Mouse (Mus musculus) forebrain, embryonic 16.5 days (tissue): ENCODE results near the gene Aoc2. TPM values are rescaled to one million over a fixed set of nuclear protein-coding genes. Genes with fewer than 3 reads are reported as not detected.

ENCODE experiments used
- ATAC-seq: fragments of 200-750 bp; cut with Nextera tagmentation; 2 replicates; pipeline ENCODE4 v1.8.0; 2017; ENCODE audit warnings: mild to moderate bottlenecking, moderate library complexity
- H3K27ac ChIP-seq: fragments of 300-500 bp; sonication (generic); 2 replicates; pipeline ENCODE4 v1.5.1; 2014; ENCODE audit warnings: low read length, control low read depth
- H3K27me3 ChIP-seq: fragments of 300-500 bp; sonication (generic); replicated peaks from 2 replicates; pipeline ENCODE4 v1.6.1; 2014; ENCODE audit warnings: low read length; ENCODE audit not compliant: control insufficient read depth, insufficient read depth
- H3K36me3 ChIP-seq: fragments of 300-500 bp; sonication (generic); 2 replicates; pipeline ENCODE4 v1.6.1; 2014; ENCODE audit not compliant: control insufficient read depth, insufficient read depth
- H3K4me1 ChIP-seq: fragments of 300-500 bp; sonication (generic); replicated peaks from 2 replicates; pipeline ENCODE4 v1.6.1; 2014; ENCODE audit warnings: low read length; ENCODE audit not compliant: control insufficient read depth, insufficient read depth
- H3K4me2 ChIP-seq: fragments of 300-500 bp; sonication (generic); 2 replicates; pipeline ENCODE4 v1.6.1; 2014; ENCODE audit warnings: mild to moderate bottlenecking, low read length, control low read depth
- H3K4me3 ChIP-seq: fragments of 300-500 bp; sonication (generic); replicated peaks from 2 replicates; pipeline ENCODE4 v1.5.1; 2014; ENCODE audit warnings: mild to moderate bottlenecking, low read length, control low read depth
- H3K9ac ChIP-seq: fragments of 300-500 bp; sonication (generic); replicated peaks from 2 replicates; pipeline ENCODE4 v1.6.1; 2014; ENCODE audit warnings: low read depth, low read length, control low read depth
- H3K9me3 ChIP-seq: fragments of 300-500 bp; sonication (generic); 2 replicates; pipeline ENCODE4 v1.6.1; 2016; ENCODE audit warnings: low read length; ENCODE audit not compliant: control insufficient read depth
- WGBS: fragments of 180-500 bp; shearing (Covaris S2); extraction: QIAGEN DNeasy Blood & Tissue Kit; methylation state at CpG from one replicate; pipeline ENCODE4 v1.1.7; 2014; 5-methylcytosine and 5-hydroxymethylcytosine counted together
- polyA plus RNA-seq: library from polyadenylated mRNA; unstranded; fragments of >200 nt; fragmentation: Nextera tagmentation; extraction: Ambion mirVana; gene quantifications from 2 replicates; pipeline ENCODE4 v1.2.1, GENCODE M21; 2015

Gene Aoc2
- polyA plus RNA-seq, result 1.9 and 3.2 TPM in 2 replicates

GRCm38 (mm10) chr11:101324763-101325162, at the start of gene Aoc2:
Gene Aoc2, plus strand, starts transcription at chr11:101325063.
- WGBS, result 94% methylated on average over 5 of the region's 5 CpGs
- H3K4me1 ChIP-seq, result peaks cover 3% of the 10 kb centered on the region; the same call in 1 of the 2 replicates
- no peak for ATAC-seq

GRCm38 (mm10) chr11:101275309-101275708, 49.6 kb upstream of the Aoc2 start:
- ATAC-seq, result no peak
- peaks cover 24% of the 10 kb centered on the region for H3K4me1 ChIP-seq
- H3K4me3 ChIP-seq, result no peak overlapping the region
- H3K9me3 ChIP-seq, result no peaks in the 10 kb centered on the region
- H3K27me3 ChIP-seq, result no peaks in the 10 kb centered on the region; the same call in 1 of the 2 replicates
- 59% methylated on average over 4 of the region's 4 CpGs for whole genome bisulfite sequencing
- H3K27ac ChIP-seq, result no peak overlapping the region
- H3K36me3 ChIP-seq, result no peaks in the 10 kb centered on the region
- H3K4me2 ChIP-seq, result no peak overlapping the region
- no peak overlapping the region for H3K9ac ChIP-seq

More at GRCm38 (mm10) chr11:101324763-101325162, at the start of gene Aoc2:
- Histone ChIP-seq H3K9me3 (no peaks in the 10 kb centered on the region), H3K27ac (no peak within 1 kb of the TSS), H3K27me3 (no peaks in the 10 kb centered on the region), H3K36me3 (peaks cover 38% of the 10 kb centered on the region), H3K9ac (no peak within 1 kb of the TSS), H3K4me3 (no peak within 1 kb of the TSS), H3K4me2 (no peak within 1 kb of the TSS)

GRCm38 (mm10) chr11:101276319-101277070, 48.4 kb upstream of the Aoc2 start:
- Histone ChIP-seq H3K4me1 (peaks cover 24% of the 10 kb centered on the region), H3K4me3 (no peak overlapping the region), H3K27me3 (no peaks in the 10 kb centered on the region), H3K27ac (no peak overlapping the region), H3K36me3 (no peaks in the 10 kb centered on the region), H3K4me2 (no peak overlapping the region), H3K9ac (no peak overlapping the region), H3K9me3 (no peaks in the 10 kb centered on the region)
- 23% methylated on average over 27 of the region's 27 CpGs for WGBS
- ATAC-seq, result no peak

GRCm38 (mm10) chr11:101277381-101278222, 47.3 kb upstream of the Aoc2 start:
- H3K36me3 ChIP-seq, result no peaks in the 10 kb centered on the region
- H3K27me3 ChIP-seq, result no peaks in the 10 kb centered on the region
- H3K9ac ChIP-seq, result peak overlapping the region; percentile 81
- no peak overlapping the region for H3K27ac ChIP-seq
- no peak for ATAC-seq
- 75% methylated on average over 12 of the region's 12 CpGs for WGBS
- H3K9me3 ChIP-seq, result no peaks in the 10 kb centered on the region
- H3K4me2 ChIP-seq, result peak overlapping the region; percentile 90
- peaks cover 24% of the 10 kb centered on the region for H3K4me1 ChIP-seq
- peak overlapping the region; percentile 72 for H3K4me3 ChIP-seq

- peak within 1 kb of the TSS; percentile 90 for H3K4me2 ChIP-seq
- no peaks in the 10 kb centered on the region for H3K9me3 ChIP-seq
- peak within 1 kb of the TSS; percentile 72 for H3K4me3 ChIP-seq
- no peaks in the 10 kb centered on the region for H3K36me3 ChIP-seq
- WGBS, result 10% methylated on average over 45 of the region's 45 CpGs
- peaks cover 24% of the 10 kb centered on the region for H3K4me1 ChIP-seq
- no peak within 1 kb of the TSS for H3K27ac ChIP-seq
- peak; percentile 99 for ATAC-seq
- H3K9ac ChIP-seq, result peak within 1 kb of the TSS; percentile 81
- no peaks in the 10 kb centered on the region for H3K27me3 ChIP-seq
Observed at GRCm38 (mm10) chr11:101278223-101279192, 46.4 kb upstream of the Aoc2 start, which contains the start of the genes Cntd1 and Coa3. Gene Cntd1, plus strand, starts transcription at chr11:101279012. Gene Coa3, minus strand, starts transcription at chr11:101279114.

GRCm38 (mm10) chr11:101279193-101279569, 45.7 kb upstream of the Aoc2 start:
- Histone ChIP-seq H3K4me3 (peak overlapping the region; percentile 72), H3K9ac (0 out of 2 replicates have a peak overlapping the region, but pooled peaks have one; percentile 37), H3K36me3 (no peaks in the 10 kb centered on the region), H3K4me2 (peak overlapping the region; percentile 60), H3K27me3 (no peaks in the 10 kb centered on the region), H3K27ac (no peak overlapping the region), H3K4me1 (peaks cover 24% of the 10 kb centered on the region), H3K9me3 (no peaks in the 10 kb centered on the region)
- ATAC-seq, result peak; percentile 16; the same call in 1 of the 2 replicates
- WGBS, result 62% methylated on average over 14 of the region's 14 CpGs

GRCm38 (mm10) chr11:101280837-101281236, 44.0 kb upstream of the Aoc2 start:
- H3K9me3 ChIP-seq, result no peaks in the 10 kb centered on the region
- WGBS, result 60% methylated on average over 7 of the region's 7 CpGs
- no peaks in the 10 kb centered on the region for H3K27me3 ChIP-seq
- no peak overlapping the region for H3K4me2 ChIP-seq
- no peak overlapping the region for H3K9ac ChIP-seq
- H3K36me3 ChIP-seq, result no peaks in the 10 kb centered on the region
- H3K27ac ChIP-seq, result no peak overlapping the region
- ATAC-seq, result no peak
- H3K4me1 ChIP-seq, result peaks cover 24% of the 10 kb centered on the region
- H3K4me3 ChIP-seq, result no peak overlapping the region

- no peak overlapping the region for H3K9ac ChIP-seq
- no peak overlapping the region for H3K27ac ChIP-seq
- H3K4me3 ChIP-seq, result no peak overlapping the region
- peaks cover 9% of the 10 kb centered on the region for H3K4me1 ChIP-seq
- H3K27me3 ChIP-seq, result no peaks in the 10 kb centered on the region
- peaks cover 6% of the 10 kb centered on the region for H3K36me3 ChIP-seq
- ATAC-seq, result no peak
- H3K4me2 ChIP-seq, result no peak overlapping the region
- 7% methylated on average over 5 of the region's 5 CpGs for whole genome bisulfite sequencing
- no peaks in the 10 kb centered on the region for H3K9me3 ChIP-seq
Observed at GRCm38 (mm10) chr11:101282896-101283295, 42.0 kb upstream of the Aoc2 start.
